Mouse (Mus musculus): ENCODE data around the gene Npepps. TPM values are rescaled to one million over a fixed set of nuclear protein-coding genes. Genes with fewer than 3 reads are reported as not detected.
A peak's percentile ranks its signal among the peaks of the same experiment; 100 is the strongest.

Gene Npepps
- polyA plus RNA-seq, 1 experiment, result 37.8 TPM

DNA sequence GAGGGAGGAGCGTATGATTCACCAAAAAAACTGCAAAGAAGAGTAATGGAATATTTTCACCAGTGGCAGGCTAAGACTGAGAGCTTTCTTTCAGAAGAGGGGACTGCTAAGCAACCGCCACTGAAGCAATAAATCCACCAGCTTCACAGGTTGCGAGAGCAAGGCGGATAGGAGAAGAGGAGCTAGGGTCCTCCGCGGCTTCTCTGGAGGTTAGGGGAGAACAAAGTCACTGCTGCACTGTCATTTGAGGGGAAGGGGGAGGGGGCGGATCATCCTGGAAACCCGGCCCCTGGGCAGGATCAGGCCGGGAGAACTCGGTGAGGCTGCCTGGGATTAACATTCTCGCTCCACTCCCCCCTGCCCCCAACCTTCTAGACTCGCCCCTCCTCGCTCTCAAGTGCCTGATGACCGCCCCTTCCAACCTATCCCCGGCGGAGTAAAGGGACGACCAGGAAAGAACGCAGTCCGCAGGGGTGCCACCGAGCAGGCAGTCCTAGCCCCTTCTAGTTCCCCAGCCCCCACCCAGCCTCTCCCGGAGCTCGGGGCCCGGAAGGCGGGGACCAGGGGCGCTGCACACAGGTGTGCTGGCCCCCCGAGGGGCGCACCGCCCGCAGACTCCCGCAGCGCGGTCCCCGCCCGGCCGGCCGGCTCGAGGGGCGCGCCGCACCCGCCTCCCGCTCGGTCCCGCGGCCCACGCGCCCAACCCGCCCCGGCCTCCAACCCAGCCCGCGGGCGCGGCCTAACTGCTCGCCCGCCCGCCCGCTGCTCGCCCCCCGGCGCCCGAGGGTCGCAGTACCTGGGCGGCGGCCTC, 828 bp downstream of the Npepps start:
- peaks cover 56% of the 10 kb centered on the region for H3K79me2 ChIP-seq (ENCODE audit: control insufficient read depth, insufficient read depth)
- no peaks in the 10 kb centered on the region for H3K27me3 ChIP-seq (ENCODE audit: control insufficient read depth, insufficient read depth, insufficient read length)
- H3K4me3 ChIP-seq (ENCODE audit: insufficient read depth, poor library complexity, severe bottlenecking), result peak overlapping the region; percentile 89
- H3K36me3 ChIP-seq (ENCODE audit: control insufficient read depth, insufficient read depth), result peaks cover 10% of the 10 kb centered on the region
- H3ac ChIP-seq (ENCODE audit: control insufficient read depth, insufficient read length, low read depth), result peak overlapping the region; percentile 98
- peaks cover 51% of the 10 kb centered on the region for H3K79me3 ChIP-seq (ENCODE audit: low read depth)
- TF ChIP-seq CTCF (IDR thresholded peaks at IDR 0.05; ENCODE audit: control insufficient read depth, insufficient read depth, insufficient read length) (no peak), MAX (IDR thresholded peaks at IDR 0.05) (no peak), USF1 (IDR thresholded peaks at IDR 0.05; ENCODE audit: low read depth) (no peak), MYOG (IDR thresholded peaks at IDR 0.05; ENCODE audit: control insufficient read depth, extremely low read depth, insufficient read length) (no peak), MYOD1 (IDR thresholded peaks at IDR 0.05; ENCODE audit: control insufficient read depth, insufficient read length, low read depth) (no peak), FOSL1 (IDR thresholded peaks at IDR 0.05; ENCODE audit: insufficient read depth, low read length, poor library complexity, severe bottlenecking) (no peak), CEBPB (IDR thresholded peaks at IDR 0.05; ENCODE audit: low read depth) (no peak)

DNA sequence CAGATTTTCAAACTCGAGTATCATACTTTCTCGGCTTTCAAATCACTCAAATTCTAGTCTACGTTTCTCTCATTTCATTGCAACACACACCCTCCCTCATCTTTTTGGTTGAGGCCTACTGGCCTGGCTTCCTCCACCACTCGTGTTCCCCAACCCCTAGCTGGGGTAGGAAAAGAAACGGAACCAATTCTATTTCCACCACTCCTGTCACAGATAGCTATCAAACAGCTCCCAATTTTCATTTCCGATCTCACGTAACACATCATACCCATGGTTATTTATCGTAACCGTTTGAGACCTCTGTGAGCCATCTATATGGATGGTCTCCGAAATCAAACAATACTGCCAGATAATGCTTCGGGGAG, 1.4 kb downstream of the Npepps start:
- peaks cover 10% of the 10 kb centered on the region for H3K36me3 ChIP-seq (ENCODE audit: control insufficient read depth, insufficient read depth)
- peaks cover 62% of the 10 kb centered on the region for H3K79me2 ChIP-seq (ENCODE audit: control insufficient read depth, insufficient read depth)
- H3K79me3 ChIP-seq (ENCODE audit: low read depth), result peaks cover 56% of the 10 kb centered on the region
- no peak for TF ChIP-seq CEBPB (IDR thresholded peaks at IDR 0.05; ENCODE audit: low read depth)
- TF ChIP-seq MAX (IDR thresholded peaks at IDR 0.05), result no peak
- TF ChIP-seq CTCF (IDR thresholded peaks at IDR 0.05; ENCODE audit: control insufficient read depth, insufficient read depth, insufficient read length), result no peak
- TF ChIP-seq USF1 (IDR thresholded peaks at IDR 0.05; ENCODE audit: low read depth), result no peak
- no peak for TF ChIP-seq FOSL1 (IDR thresholded peaks at IDR 0.05; ENCODE audit: insufficient read depth, low read length, poor library complexity, severe bottlenecking)
- no peak for TF ChIP-seq MYOG (IDR thresholded peaks at IDR 0.05; ENCODE audit: control insufficient read depth, extremely low read depth, insufficient read length)
- no peak for TF ChIP-seq MYOD1 (IDR thresholded peaks at IDR 0.05; ENCODE audit: control insufficient read depth, insufficient read length, low read depth)
- H3K4me3 ChIP-seq (ENCODE audit: insufficient read depth, poor library complexity, severe bottlenecking), result peak overlapping the region; percentile 89
- peak overlapping the region; percentile 98 for H3ac ChIP-seq (ENCODE audit: control insufficient read depth, insufficient read length, low read depth)
- no peaks in the 10 kb centered on the region for H3K27me3 ChIP-seq (ENCODE audit: control insufficient read depth, insufficient read depth, insufficient read length)

GRCm38 (mm10) chr11:97278456-97278855, 2.0 kb downstream of the Npepps start:
- Histone ChIP-seq H3K36me3 (ENCODE audit: control insufficient read depth, insufficient read depth) (peaks cover 10% of the 10 kb centered on the region), H3K4me3 (ENCODE audit: insufficient read depth, poor library complexity, severe bottlenecking) (peak overlapping the region; percentile 89), H3ac (ENCODE audit: control insufficient read depth, insufficient read length, low read depth) (no peak overlapping the region), H3K79me2 (ENCODE audit: control insufficient read depth, insufficient read depth) (peaks cover 68% of the 10 kb centered on the region), H3K79me3 (ENCODE audit: low read depth) (peaks cover 62% of the 10 kb centered on the region), H3K27me3 (ENCODE audit: control insufficient read depth, insufficient read depth, insufficient read length) (no peaks in the 10 kb centered on the region)
- no peak for TF ChIP-seq FOSL1 (IDR thresholded peaks at IDR 0.05; ENCODE audit: insufficient read depth, low read length, poor library complexity, severe bottlenecking)
- no peak for TF ChIP-seq MYOD1 (IDR thresholded peaks at IDR 0.05; ENCODE audit: control insufficient read depth, insufficient read length, low read depth)
- no peak for TF ChIP-seq MYOG (IDR thresholded peaks at IDR 0.05; ENCODE audit: control insufficient read depth, extremely low read depth, insufficient read length)
- no peak for TF ChIP-seq CTCF (IDR thresholded peaks at IDR 0.05; ENCODE audit: control insufficient read depth, insufficient read depth, insufficient read length)
- no peak for TF ChIP-seq MAX (IDR thresholded peaks at IDR 0.05)
- TF ChIP-seq CEBPB (IDR thresholded peaks at IDR 0.05; ENCODE audit: low read depth), result no peak
- TF ChIP-seq USF1 (IDR thresholded peaks at IDR 0.05; ENCODE audit: low read depth), result no peak

- Histone ChIP-seq H3K79me2 (ENCODE audit: control insufficient read depth, insufficient read depth) (peaks cover 81% of the 10 kb centered on the region), H3K36me3 (ENCODE audit: control insufficient read depth, insufficient read depth) (peaks cover 10% of the 10 kb centered on the region), H3K79me3 (ENCODE audit: low read depth) (peaks cover 74% of the 10 kb centered on the region), H3ac (ENCODE audit: control insufficient read depth, insufficient read length, low read depth) (no peak overlapping the region), H3K27me3 (ENCODE audit: control insufficient read depth, insufficient read depth, insufficient read length) (no peaks in the 10 kb centered on the region), H3K4me3 (ENCODE audit: insufficient read depth, poor library complexity, severe bottlenecking) (no peak overlapping the region)
- no peak for TF ChIP-seq CEBPB (IDR thresholded peaks at IDR 0.05; ENCODE audit: low read depth)
- TF ChIP-seq USF1 (IDR thresholded peaks at IDR 0.05; ENCODE audit: low read depth), result no peak
- TF ChIP-seq MYOG (IDR thresholded peaks at IDR 0.05; ENCODE audit: control insufficient read depth, extremely low read depth, insufficient read length), result no peak
- no peak for TF ChIP-seq CTCF (IDR thresholded peaks at IDR 0.05; ENCODE audit: control insufficient read depth, insufficient read depth, insufficient read length)
- TF ChIP-seq MYOD1 (IDR thresholded peaks at IDR 0.05; ENCODE audit: control insufficient read depth, insufficient read length, low read depth), result no peak
- TF ChIP-seq FOSL1 (IDR thresholded peaks at IDR 0.05; ENCODE audit: insufficient read depth, low read length, poor library complexity, severe bottlenecking), result no peak
- TF ChIP-seq MAX (IDR thresholded peaks at IDR 0.05), result no peak
Measured at GRCm38 (mm10) chr11:97277166-97277565, 3.3 kb downstream of the Npepps start.

- Histone ChIP-seq H3K4me3 (ENCODE audit: insufficient read depth, poor library complexity, severe bottlenecking) (no peak overlapping the region), H3K79me2 (ENCODE audit: control insufficient read depth, insufficient read depth) (peaks cover 92% of the 10 kb centered on the region), H3K36me3 (ENCODE audit: control insufficient read depth, insufficient read depth) (peaks cover 10% of the 10 kb centered on the region), H3ac (ENCODE audit: control insufficient read depth, insufficient read length, low read depth) (no peak overlapping the region), H3K79me3 (ENCODE audit: low read depth) (peaks cover 82% of the 10 kb centered on the region), H3K27me3 (ENCODE audit: control insufficient read depth, insufficient read depth, insufficient read length) (no peaks in the 10 kb centered on the region)
- no peak for TF ChIP-seq FOSL1 (IDR thresholded peaks at IDR 0.05; ENCODE audit: insufficient read depth, low read length, poor library complexity, severe bottlenecking)
- no peak for TF ChIP-seq MAX (IDR thresholded peaks at IDR 0.05)
- TF ChIP-seq CTCF (IDR thresholded peaks at IDR 0.05; ENCODE audit: control insufficient read depth, insufficient read depth, insufficient read length), result no peak
- no peak for TF ChIP-seq MYOG (IDR thresholded peaks at IDR 0.05; ENCODE audit: control insufficient read depth, extremely low read depth, insufficient read length)
- no peak for TF ChIP-seq CEBPB (IDR thresholded peaks at IDR 0.05; ENCODE audit: low read depth)
- no peak for TF ChIP-seq USF1 (IDR thresholded peaks at IDR 0.05; ENCODE audit: low read depth)
- no peak for TF ChIP-seq MYOD1 (IDR thresholded peaks at IDR 0.05; ENCODE audit: control insufficient read depth, insufficient read length, low read depth)
Measured at GRCm38 (mm10) chr11:97276019-97276418, 4.4 kb downstream of the Npepps start.
